Comparison of ENCODE assay signal across 9 mouse cellular contexts in genomic region chr9:47368015-47368901, GRCm38 (mm10).
DNase-seq lines count a peak whose midpoint lies in the region; ATAC-seq and TF ChIP-seq lines count a peak whose summit lies in the region.
"Had no signal": no experiment of that assay in that cellular context is flagged by ENCODE, and none has a peak within 500 bp of the region (broad histone marks: within the 10 kb centered on the region; RNA-seq: fewer than 3 reads in every experiment).

No protein-coding gene starts in this region.

- peak overlapping the region; percentile 38 for H3K4me3 ChIP-seq in kidney, embryonic 16.5 days (ENCODE audit: low read length)
- peak overlapping the region; percentile 19 for H3K4me3 ChIP-seq in hindbrain, embryonic 14.5 days (replicated peaks; ENCODE audit: low read length)
- H3K4me3 ChIP-seq in midbrain, postnatal 0 days (ENCODE audit: low read depth, low read length), result peak overlapping the region; percentile 33

- no peak for DNase-seq in kidney, postnatal 36 days
- peak; percentile 71 for DNase-seq in cerebellum, adult 9-10 months
- DNase-seq in hindbrain, embryonic 14.5 days (ENCODE audit: low spot score), result no peak
- DNase-seq in midbrain, postnatal 0 days (ENCODE audit: low spot score), result no peak
- DNase-seq in adrenal gland, adult 18-20 months (ENCODE audit: low spot score in 2 of 2), result no peak
- no peak for DNase-seq in urinary bladder, postnatal 14 days (ENCODE audit: low spot score)

- H3K9ac ChIP-seq in kidney, embryonic 16.5 days (replicated peaks; ENCODE audit: low read length), result peak overlapping the region; percentile 27
- H3K9ac ChIP-seq in hindbrain, embryonic 14.5 days, result peak overlapping the region; percentile 37
- H3K9ac ChIP-seq in midbrain, postnatal 0 days (replicated peaks; ENCODE audit: low read length, poor library complexity, severe bottlenecking), result no peak overlapping the region

- H3K36me3 ChIP-seq in kidney, embryonic 16.5 days (ENCODE audit: insufficient read depth, low read length), result no peaks in the 10 kb centered on the region
- no peaks in the 10 kb centered on the region for H3K36me3 ChIP-seq in hindbrain, embryonic 14.5 days (replicated peaks; ENCODE audit: control insufficient read depth, insufficient read depth)
- no peaks in the 10 kb centered on the region for H3K36me3 ChIP-seq in midbrain, postnatal 0 days (ENCODE audit: insufficient read depth, low read length)

- TF ChIP-seq CTCF in midbrain, postnatal 0 days (IDR thresholded peaks at IDR 0.05), result no peak

- no peaks in the 10 kb centered on the region for H3K9me3 ChIP-seq in kidney, embryonic 16.5 days (ENCODE audit: low read length)
- no peaks in the 10 kb centered on the region for H3K9me3 ChIP-seq in hindbrain, embryonic 14.5 days (ENCODE audit: control insufficient read depth, low read length)
- no peaks in the 10 kb centered on the region for H3K9me3 ChIP-seq in midbrain, postnatal 0 days (ENCODE audit: low read length)

- no peak overlapping the region for H3K27ac ChIP-seq in kidney, embryonic 16.5 days (ENCODE audit: low read length)
- no peak overlapping the region for H3K27ac ChIP-seq in hindbrain, embryonic 14.5 days
- H3K27ac ChIP-seq in midbrain, postnatal 0 days (ENCODE audit: low read depth, low read length), result no peak overlapping the region

- H3K4me2 ChIP-seq in kidney, embryonic 16.5 days (replicated peaks; ENCODE audit: low read depth, low read length), result peak overlapping the region; percentile 70
- peak overlapping the region; percentile 67 for H3K4me2 ChIP-seq in hindbrain, embryonic 14.5 days (replicated peaks)
- peak overlapping the region; percentile 63 for H3K4me2 ChIP-seq in midbrain, postnatal 0 days (ENCODE audit: low read depth, low read length, poor library complexity, severe bottlenecking)

- H3K27me3 ChIP-seq in kidney, embryonic 16.5 days (ENCODE audit: insufficient read depth, low read length), result peaks cover 6% of the 10 kb centered on the region
- H3K27me3 ChIP-seq in hindbrain, embryonic 14.5 days (ENCODE audit: control insufficient read depth, insufficient read depth, low read length), result no peaks in the 10 kb centered on the region
- peaks cover 3% of the 10 kb centered on the region; the same call in 1 of the 2 replicates for H3K27me3 ChIP-seq in midbrain, postnatal 0 days (ENCODE audit: insufficient read depth, low read length)
- H3K27me3 ChIP-seq: Patski had no signal

- peaks cover 14% of the 10 kb centered on the region; the same call in 1 of the 2 replicates for H3K4me1 ChIP-seq in kidney, embryonic 16.5 days (ENCODE audit: insufficient read depth, low read length)
- H3K4me1 ChIP-seq in hindbrain, embryonic 14.5 days (replicated peaks; ENCODE audit: control insufficient read depth, insufficient read depth, low read length), result peaks cover 16% of the 10 kb centered on the region; the same call in 1 of the 2 replicates
- H3K4me1 ChIP-seq in midbrain, postnatal 0 days (ENCODE audit: insufficient read depth, low read length), result peaks cover 8% of the 10 kb centered on the region

- WGBS in kidney, embryonic 16.5 days, result 5% methylated on average over 30 of the region's 31 CpGs
- WGBS in hindbrain, embryonic 14.5 days, result 4% methylated on average over 30 of the region's 31 CpGs
- 7% methylated on average over 29 of the region's 31 CpGs for WGBS in midbrain, postnatal 0 days

- peak; percentile 49; the same call in 1 of the 2 replicates for ATAC-seq in kidney, embryonic 16.5 days (ENCODE audit: low FRiP score, low TSS enrichment)
- peak; percentile 62; the same call in 1 of the 2 replicates for ATAC-seq in hindbrain, embryonic 14.5 days (ENCODE audit: low FRiP score)
- ATAC-seq in midbrain, postnatal 0 days (ENCODE audit: low FRiP score), result peak; percentile 44; the same call in 1 of the 2 replicates
- ATAC-seq in erythroid progenitor cell, adult 5-6 weeks (replicated peaks; ENCODE audit: low FRiP score, poor library complexity, severe bottlenecking), result no peak
- ATAC-seq: Patski had no signal
